In the genomic region with DNA sequence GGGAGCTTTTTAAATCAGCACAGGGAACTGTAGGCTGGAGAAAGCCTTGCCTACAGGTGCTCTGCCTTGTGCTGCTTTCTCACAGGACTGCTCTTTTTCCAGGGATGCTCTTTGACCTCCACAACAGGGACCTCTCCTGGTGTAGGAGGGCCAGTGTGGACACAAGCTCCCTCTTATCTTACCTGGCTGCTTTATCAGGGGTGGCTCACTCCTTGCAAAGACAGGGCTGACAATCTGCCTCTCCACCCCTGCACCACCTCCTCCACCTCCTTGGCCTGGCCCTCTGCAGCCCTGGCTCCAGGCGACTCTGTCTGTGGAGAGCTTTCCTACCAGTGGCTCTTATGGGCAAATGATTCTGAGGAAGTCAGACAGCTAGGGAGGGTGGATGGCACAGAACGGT, we compare ENCODE assay signal across 21 mouse cellular contexts.
DNase-seq lines count a peak whose midpoint lies in the region; ATAC-seq and TF ChIP-seq lines count a peak whose summit lies in the region.
"Had no signal": no experiment of that assay in that cellular context is flagged by ENCODE, and none has a peak within 500 bp of the region (broad histone marks: within the 10 kb centered on the region; RNA-seq: fewer than 3 reads in every experiment).

No protein-coding gene starts in this region.

- H3K27me3 ChIP-seq in G1E (ENCODE audit: insufficient read depth, low read length) = 0 out of 2 replicates have a peak, but pooled peaks cover 3% of the 10 kb centered on the region
- no peaks in the 10 kb centered on the region for H3K27me3 ChIP-seq in intestine, embryonic 15.5 days (replicated peaks)
- H3K27me3 ChIP-seq in stomach, embryonic 16.5 days (ENCODE audit: control insufficient read depth, insufficient read depth, low read length) = no peaks in the 10 kb centered on the region
- H3K27me3 ChIP-seq in hindbrain, embryonic 14.5 days (ENCODE audit: control insufficient read depth, insufficient read depth, low read length) = no peaks in the 10 kb centered on the region
- H3K27me3 ChIP-seq: forebrain, embryonic 13.5 days had no signal

- no peaks in the 10 kb centered on the region for H3K36me3 ChIP-seq in G1E (replicated peaks)
- H3K36me3 ChIP-seq in intestine, embryonic 15.5 days = no peaks in the 10 kb centered on the region
- H3K36me3 ChIP-seq in stomach, embryonic 16.5 days (ENCODE audit: control insufficient read depth, insufficient read depth, low read length) = no peaks in the 10 kb centered on the region
- H3K36me3 ChIP-seq in hindbrain, embryonic 14.5 days (replicated peaks; ENCODE audit: control insufficient read depth, insufficient read depth) = no peaks in the 10 kb centered on the region

- peak overlapping the region; percentile 83 for H3K27ac ChIP-seq in intestine, embryonic 15.5 days
- H3K27ac ChIP-seq in stomach, embryonic 16.5 days (ENCODE audit: low read length) = peak overlapping the region; percentile 70
- no peak overlapping the region for H3K27ac ChIP-seq in hindbrain, embryonic 14.5 days
- H3K27ac ChIP-seq: forebrain, embryonic 13.5 days; liver, embryonic 14.5 days had no signal

- TF ChIP-seq CTCF in G1E (IDR thresholded peaks at IDR 0.05; ENCODE audit: low read depth, low read length) = no peak

- H3K9ac ChIP-seq in intestine, embryonic 15.5 days = no peak overlapping the region
- H3K9ac ChIP-seq in stomach, embryonic 16.5 days (ENCODE audit: low read length) = peak overlapping the region; percentile 36; the same call in 1 of the 2 replicates
- H3K9ac ChIP-seq in hindbrain, embryonic 14.5 days = no peak overlapping the region
- H3K9ac ChIP-seq: forebrain, embryonic 13.5 days; liver, embryonic 14.5 days had no signal

- 46% methylated on average over 2 of the region's 2 CpGs for WGBS in intestine, embryonic 15.5 days
- 52% methylated on average over 2 of the region's 2 CpGs for WGBS in stomach, embryonic 16.5 days
- 69% methylated on average over 2 of the region's 2 CpGs for WGBS in hindbrain, embryonic 14.5 days

- peak; percentile 30 for DNase-seq in kidney, adult 11 months
- DNase-seq in kidney, adult 8-10 months = no peak
- peak; percentile 63 for DNase-seq in G1E (ENCODE audit: low spot score)
- DNase-seq in cerebellum, postnatal 36 days = no peak
- no peak for DNase-seq in hindbrain, embryonic 14.5 days (ENCODE audit: low spot score)
- DNase-seq: adrenal gland, adult 2 months; cerebellum, adult 11-12 months; cerebellum, postnatal 10 days; embryo, embryonic 11 days; gastrocnemius, postnatal 36 days; heart, postnatal 4 days; kidney, postnatal 10 days; lung, postnatal 14 days; thymus, postnatal 25 days had no signal

- peak; percentile 75 for ATAC-seq in G1E (ENCODE audit: extremely low read depth, insufficient number of reproducible peaks, low FRiP score, poor library complexity, severe bottlenecking)
- peak; percentile 78 for ATAC-seq in intestine, embryonic 15.5 days
- ATAC-seq in stomach, embryonic 16.5 days (ENCODE audit: insufficient read depth, low FRiP score) = peak; percentile 79
- ATAC-seq in hindbrain, embryonic 14.5 days (ENCODE audit: low FRiP score) = no peak
- no peak for ATAC-seq in cerebellum, adult (ENCODE audit: insufficient number of reproducible peaks, low FRiP score, low TSS enrichment)
- ATAC-seq: CD4-positive, CD25-positive, alpha-beta regulatory T cell, adult 4 months; forebrain, embryonic 13.5 days had no signal

- peak overlapping the region; percentile 44; the same call in 1 of the 2 replicates for H3K4me3 ChIP-seq in G1E (ENCODE audit: low read depth, low read length)
- H3K4me3 ChIP-seq in intestine, embryonic 15.5 days (replicated peaks) = no peak overlapping the region
- no peak overlapping the region for H3K4me3 ChIP-seq in stomach, embryonic 16.5 days (replicated peaks; ENCODE audit: low read length)
- H3K4me3 ChIP-seq in hindbrain, embryonic 14.5 days (replicated peaks; ENCODE audit: low read length) = no peak overlapping the region
- H3K4me3 ChIP-seq: forebrain, embryonic 13.5 days had no signal

- H3K9me3 ChIP-seq in G1E (replicated peaks) = no peaks in the 10 kb centered on the region
- H3K9me3 ChIP-seq in intestine, embryonic 15.5 days = no peaks in the 10 kb centered on the region
- no peaks in the 10 kb centered on the region for H3K9me3 ChIP-seq in stomach, embryonic 16.5 days (replicated peaks; ENCODE audit: control insufficient read depth, low read length)
- H3K9me3 ChIP-seq in hindbrain, embryonic 14.5 days (ENCODE audit: control insufficient read depth, low read length) = no peaks in the 10 kb centered on the region
- H3K9me3 ChIP-seq: forebrain, embryonic 13.5 days had no signal

- H3K4me1 ChIP-seq in G1E (ENCODE audit: insufficient read depth, low read depth, low read length) = peaks cover 72% of the 10 kb centered on the region
- H3K4me1 ChIP-seq in intestine, embryonic 15.5 days (replicated peaks) = peaks cover 33% of the 10 kb centered on the region
- peaks cover 21% of the 10 kb centered on the region for H3K4me1 ChIP-seq in stomach, embryonic 16.5 days (ENCODE audit: control insufficient read depth, insufficient read depth, low read length)
- peaks cover 21% of the 10 kb centered on the region for H3K4me1 ChIP-seq in hindbrain, embryonic 14.5 days (replicated peaks; ENCODE audit: control insufficient read depth, insufficient read depth, low read length)

- H3K4me2 ChIP-seq in intestine, embryonic 15.5 days (replicated peaks) = 0 out of 2 replicates have a peak overlapping the region, but pooled peaks have one; percentile 15
- H3K4me2 ChIP-seq in stomach, embryonic 16.5 days (ENCODE audit: low read depth, low read length) = no peak overlapping the region
- H3K4me2 ChIP-seq in hindbrain, embryonic 14.5 days (replicated peaks) = no peak overlapping the region
- H3K4me2 ChIP-seq: forebrain, embryonic 13.5 days; midbrain, embryonic 11.5 days had no signal

Comparison
In these comparisons a context has a peak if more than half of its experiments do, and no peak if none do; other contexts are left out.
1. DNase-seq: peak in kidney, adult 11 months (single experiment) and G1E (single experiment); none in kidney, adult 8-10 months (0 of 2), cerebellum, postnatal 36 days (0 of 2) and hindbrain, embryonic 14.5 days (single experiment).
2. ATAC-seq: peak in G1E (single experiment), intestine, embryonic 15.5 days (single experiment) and stomach, embryonic 16.5 days (single experiment); none in hindbrain, embryonic 14.5 days (single experiment) and cerebellum, adult (single experiment).